Mouse (Mus musculus): ENCODE measurements at regions not wholly inside any gene's neighbourhood (a gene's known extent, or its start where the extent isn't known, plus 50 kb on each side); places are given as distances from the start of the nearest gene placed in this dataset.

DNA sequence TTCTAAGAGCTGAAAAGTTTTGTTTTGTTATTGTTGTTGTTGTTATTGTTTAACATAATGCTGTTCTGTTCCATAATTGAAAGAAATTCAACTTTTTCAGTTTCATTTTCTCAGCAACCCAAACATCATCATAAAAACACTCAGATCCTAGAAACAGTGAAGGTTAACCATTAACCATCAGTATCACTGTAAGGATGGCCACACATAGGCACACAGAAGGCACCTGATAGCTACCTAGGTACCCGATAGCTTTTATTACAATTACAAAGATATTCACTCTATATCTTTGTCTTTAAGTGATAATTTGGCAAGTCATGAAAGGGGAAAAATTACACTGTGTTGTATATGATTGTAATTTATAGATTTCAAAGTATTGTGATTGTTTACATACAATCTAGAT, 75.1 kb upstream of the Anapc15-ps start:
- TF ChIP-seq CTCF (IDR thresholded peaks at IDR 0.05; ENCODE audit: low read depth, low read length) (no peak), POLR2A (IDR thresholded peaks at IDR 0.05; ENCODE audit: extremely low read depth, insufficient read depth, low read length) (no peak)
